Mouse (Mus musculus): ENCODE data around the gene Igfn1. TPM values are rescaled to one million over a fixed set of nuclear protein-coding genes. Genes with fewer than 3 reads are reported as not detected.

Gene Igfn1
- polyA plus RNA-seq, 1 experiment from 2014 or later = not detected

GRCm38 (mm10) chr1:135918644-135919407 lies 87.3 kb downstream of the Igfn1 start, which contains the start of gene Pkp1:
Pkp1 (minus strand) TSS chr1:135919207.
- no peaks in the 10 kb centered on the region for H3K36me3 ChIP-seq
- no peak within 1 kb of the TSS for H3K9ac ChIP-seq
- H3K27ac ChIP-seq = no peak within 1 kb of the TSS
- H3K9me3 ChIP-seq (replicated peaks) = no peaks in the 10 kb centered on the region
- peaks cover 97% of the 10 kb centered on the region for H3K27me3 ChIP-seq (replicated peaks)
- peak within 1 kb of the TSS; percentile 22; the same call in 1 of the 2 replicates for H3K4me2 ChIP-seq
- no peak for ATAC-seq
- no peak within 1 kb of the TSS for H3K4me3 ChIP-seq
- 2% methylated on average over 67 of the region's 67 CpGs for WGBS (ENCODE audit: insufficient replicate concordance)
- H3K4me1 ChIP-seq = no peaks in the 10 kb centered on the region

- H3K4me1 ChIP-seq = no peaks in the 10 kb centered on the region
Measured at GRCm38 (mm10) chr1:135917206-135917605, 88.9 kb downstream of the Igfn1 start.

GRCm38 (mm10) chr1:135916486-135917058 lies 89.6 kb downstream of the Igfn1 start:
- Histone ChIP-seq H3K27me3 (replicated peaks) (peaks cover 97% of the 10 kb centered on the region), H3K27ac (no peak overlapping the region), H3K9ac (no peak overlapping the region), H3K36me3 (no peaks in the 10 kb centered on the region), H3K4me3 (no peak overlapping the region), H3K9me3 (replicated peaks) (no peaks in the 10 kb centered on the region), H3K4me1 (no peaks in the 10 kb centered on the region), H3K4me2 (no peak overlapping the region)
- no peak for ATAC-seq
- 23% methylated on average over 5 of the region's 5 CpGs for WGBS (ENCODE audit: insufficient replicate concordance)

More at GRCm38 (mm10) chr1:135917206-135917605, 88.9 kb downstream of the Igfn1 start:
- Histone ChIP-seq H3K9me3 (replicated peaks) (no peaks in the 10 kb centered on the region), H3K27ac (no peak overlapping the region), H3K4me2 (no peak overlapping the region), H3K36me3 (no peaks in the 10 kb centered on the region), H3K4me3 (no peak overlapping the region), H3K9ac (no peak overlapping the region), H3K27me3 (replicated peaks) (peaks cover 97% of the 10 kb centered on the region)
- WGBS (ENCODE audit: insufficient replicate concordance) = 9% methylated on average over 5 of the region's 5 CpGs
- no peak for ATAC-seq

GRCm38 (mm10) chr1:135913657-135914056 lies 92.5 kb downstream of the Igfn1 start:
- H3K4me2 ChIP-seq = no peak overlapping the region
- no peaks in the 10 kb centered on the region for H3K36me3 ChIP-seq
- H3K4me1 ChIP-seq = no peaks in the 10 kb centered on the region
- ATAC-seq = no peak
- 53% methylated on average over 4 of the region's 4 CpGs for WGBS (ENCODE audit: insufficient replicate concordance)
- no peak overlapping the region for H3K4me3 ChIP-seq
- no peaks in the 10 kb centered on the region for H3K9me3 ChIP-seq (replicated peaks)
- H3K27ac ChIP-seq = no peak overlapping the region
- H3K27me3 ChIP-seq (replicated peaks) = peaks cover 97% of the 10 kb centered on the region
- H3K9ac ChIP-seq = no peak overlapping the region

GRCm38 (mm10) chr1:135909381-135909780 lies 96.8 kb downstream of the Igfn1 start:
- no peak overlapping the region for H3K4me3 ChIP-seq
- no peak overlapping the region for H3K27ac ChIP-seq
- no peaks in the 10 kb centered on the region for H3K9me3 ChIP-seq (replicated peaks)
- no peak overlapping the region for H3K4me2 ChIP-seq
- H3K36me3 ChIP-seq = no peaks in the 10 kb centered on the region
- no peaks in the 10 kb centered on the region for H3K4me1 ChIP-seq
- ATAC-seq = no peak
- peaks cover 80% of the 10 kb centered on the region for H3K27me3 ChIP-seq (replicated peaks)
- WGBS (ENCODE audit: insufficient replicate concordance) = 21% methylated on average over 6 of the region's 6 CpGs
- no peak overlapping the region for H3K9ac ChIP-seq

- no peaks in the 10 kb centered on the region for H3K9me3 ChIP-seq (replicated peaks)
- no peak overlapping the region for H3K9ac ChIP-seq
- no peak overlapping the region for H3K4me3 ChIP-seq
- no peak for ATAC-seq
- H3K36me3 ChIP-seq = no peaks in the 10 kb centered on the region
- peaks cover 75% of the 10 kb centered on the region for H3K27me3 ChIP-seq (replicated peaks)
- 57% methylated on average over 11 of the region's 11 CpGs for WGBS (ENCODE audit: insufficient replicate concordance)
- H3K4me1 ChIP-seq = no peaks in the 10 kb centered on the region
- no peak overlapping the region for H3K4me2 ChIP-seq
- H3K27ac ChIP-seq = no peak overlapping the region
Measured at GRCm38 (mm10) chr1:135906736-135907135, 99.4 kb downstream of the Igfn1 start.

Other genes with a start within 250 kb of the Igfn1 start
- 11.4 and 11.9 TPM in 2 replicates for gene Phlda3, start 240.2 kb downstream of the Igfn1 start, polyA plus RNA-seq (2016; fragmentation: Nextera tagmentation; extraction: Ambion mirVana)
- gene Tnni1, start 226.9 kb downstream of the Igfn1 start, polyA plus RNA-seq (2016; fragmentation: Nextera tagmentation; extraction: Ambion mirVana) = 10.5 and 12.9 TPM in 2 replicates
- 0.26 and 0.79 TPM in 2 replicates for gene Lad1, start 187.7 kb downstream of the Igfn1 start, polyA plus RNA-seq (2016; fragmentation: Nextera tagmentation; extraction: Ambion mirVana)
- 1.5 and 3.3 TPM in 2 replicates for gene Tnnt2, start 170.0 kb downstream of the Igfn1 start, polyA plus RNA-seq (2016; fragmentation: Nextera tagmentation; extraction: Ambion mirVana)
- gene Pkp1, start 87.1 kb downstream of the Igfn1 start, polyA plus RNA-seq (2016; fragmentation: Nextera tagmentation; extraction: Ambion mirVana) = not detected in 2 replicates
- gene Tmem9, start 1.8 kb upstream of the Igfn1 start, polyA plus RNA-seq (2016; fragmentation: Nextera tagmentation; extraction: Ambion mirVana) = 95.0 and 103 TPM in 2 replicates
- not detected in 2 replicates for gene Ascl5, start 44.5 kb upstream of the Igfn1 start, polyA plus RNA-seq (2016; fragmentation: Nextera tagmentation; extraction: Ambion mirVana)
- gene Cacna1s, start 46.4 kb upstream of the Igfn1 start, polyA plus RNA-seq (2016; fragmentation: Nextera tagmentation; extraction: Ambion mirVana) = 0.08 and 0.20 TPM in 2 replicates
- gene Kif21b, start 125.0 kb upstream of the Igfn1 start, polyA plus RNA-seq (2016; fragmentation: Nextera tagmentation; extraction: Ambion mirVana) = 2.9 and 3.6 TPM in 2 replicates
- gene Mroh3, start 206.5 kb upstream of the Igfn1 start, polyA plus RNA-seq (2016; fragmentation: Nextera tagmentation; extraction: Ambion mirVana) = not detected in 2 replicates
- 0.67 and 1.0 TPM in 2 replicates for gene Inava, start 227.9 kb upstream of the Igfn1 start, polyA plus RNA-seq (2016; fragmentation: Nextera tagmentation; extraction: Ambion mirVana)